Mouse (Mus musculus) embryo, embryonic 11 days (tissue): ENCODE results near the gene Actl11.

ENCODE experiments used
- DNase-seq: peaks from one replicate; pipeline ENCODE4 v3.0.0-alpha.2; 2015

The Actl11 gene

GRCm38 (mm10) chr9:107963700-107964099 lies 35.4 kb downstream of the Actl11 start:
- DNase-seq = peak; percentile 91

GRCm38 (mm10) chr9:107964681-107965080 lies 36.4 kb downstream of the Actl11 start:
- DNase-seq = no peak

GRCm38 (mm10) chr9:107966676-107967075 lies 38.4 kb downstream of the Actl11 start:
- DNase-seq = no peak

GRCm38 (mm10) chr9:107967437-107967836 lies 39.2 kb downstream of the Actl11 start:
- no peak for DNase-seq

GRCm38 (mm10) chr9:107968531-107968930 lies 40.3 kb downstream of the Actl11 start:
- no peak for DNase-seq

GRCm38 (mm10) chr9:107970311-107970710 lies 42.0 kb downstream of the Actl11 start:
- DNase-seq = no peak

GRCm38 (mm10) chr9:107971690-107972541 lies 43.6 kb downstream of the Actl11 start:
- DNase-seq = no peak

- DNase-seq = no peak
Measured at GRCm38 (mm10) chr9:107974491-107975171, 46.4 kb downstream of the Actl11 start.

- no peak for DNase-seq
Measured at GRCm38 (mm10) chr9:107975399-107976386, 47.4 kb downstream of the Actl11 start, which contains the start of gene Uba7. Gene Uba7 (plus strand): TSS chr9:107975505.

- DNase-seq = no peak
Measured at GRCm38 (mm10) chr9:107978815-107979214, 50.5 kb downstream of the Actl11 start.
